Mouse (Mus musculus): Measurements from ENCODE around the gene Gm20388. TPM values are rescaled to one million over a fixed set of nuclear protein-coding genes. Genes with fewer than 3 reads are reported as not detected.
"Not testable (repeated sequence)": the region's sequence is repeated elsewhere in the genome, so short reads cannot be mapped to it uniquely, and the experiment has no call there.

Gm20388 gene
- polyA plus RNA-seq, 1 experiment from 2014 or later: 3.6 TPM

DNA sequence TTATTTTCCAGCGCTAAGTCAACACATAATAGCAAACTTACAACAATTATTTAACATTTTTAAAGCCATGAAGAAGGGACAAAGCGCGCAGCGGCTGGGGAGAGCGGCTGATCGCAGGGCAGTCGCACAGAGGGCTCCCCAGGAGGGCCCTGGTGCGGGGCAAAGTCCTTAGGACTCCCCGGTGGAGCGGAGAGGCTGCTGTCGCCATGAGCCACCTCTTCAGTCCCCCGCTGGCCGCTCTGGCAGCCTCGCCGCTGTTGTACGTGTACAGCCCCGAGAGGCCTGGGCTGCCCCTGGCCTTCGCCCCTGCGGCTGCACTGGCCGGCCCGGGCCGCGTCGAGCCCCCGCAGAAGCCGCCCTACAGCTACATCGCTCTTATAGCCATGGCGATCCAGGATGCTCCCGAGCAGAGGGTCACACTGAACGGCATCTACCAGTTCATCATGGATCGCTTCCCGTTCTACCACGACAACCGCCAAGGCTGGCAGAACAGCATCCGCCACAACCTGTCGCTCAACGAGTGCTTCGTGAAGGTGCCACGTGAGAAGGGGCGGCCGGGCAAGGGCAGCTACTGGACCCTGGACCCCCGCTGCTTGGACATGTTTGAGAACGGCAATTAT lies 1217.2 kb downstream of the Gm20388 start, which contains the start of gene Foxl1:
Gene Foxl1, plus strand, starts transcription at position 185 of the 620 bp plus-strand sequence.
- H3K9me3 ChIP-seq: peaks cover 4% of the 10 kb centered on the region; the same call in 1 of the 2 replicates
- no peak for DNase-seq (ENCODE audit: low spot score)
- peak within 1 kb of the TSS; percentile 71 for H3K27ac ChIP-seq (replicated peaks)
- under 1% methylated on average over 43 of the region's 43 CpGs for WGBS
- H3K4me1 ChIP-seq: peaks cover 59% of the 10 kb centered on the region
- H3K36me3 ChIP-seq (replicated peaks): peaks cover 4% of the 10 kb centered on the region; the same call in 1 of the 2 replicates
- peaks cover 99% of the 10 kb centered on the region for H3K27me3 ChIP-seq (replicated peaks; ENCODE audit: low read depth, poor library complexity, severe bottlenecking)
- H3K4me3 ChIP-seq: peak within 1 kb of the TSS; percentile 52

DNA sequence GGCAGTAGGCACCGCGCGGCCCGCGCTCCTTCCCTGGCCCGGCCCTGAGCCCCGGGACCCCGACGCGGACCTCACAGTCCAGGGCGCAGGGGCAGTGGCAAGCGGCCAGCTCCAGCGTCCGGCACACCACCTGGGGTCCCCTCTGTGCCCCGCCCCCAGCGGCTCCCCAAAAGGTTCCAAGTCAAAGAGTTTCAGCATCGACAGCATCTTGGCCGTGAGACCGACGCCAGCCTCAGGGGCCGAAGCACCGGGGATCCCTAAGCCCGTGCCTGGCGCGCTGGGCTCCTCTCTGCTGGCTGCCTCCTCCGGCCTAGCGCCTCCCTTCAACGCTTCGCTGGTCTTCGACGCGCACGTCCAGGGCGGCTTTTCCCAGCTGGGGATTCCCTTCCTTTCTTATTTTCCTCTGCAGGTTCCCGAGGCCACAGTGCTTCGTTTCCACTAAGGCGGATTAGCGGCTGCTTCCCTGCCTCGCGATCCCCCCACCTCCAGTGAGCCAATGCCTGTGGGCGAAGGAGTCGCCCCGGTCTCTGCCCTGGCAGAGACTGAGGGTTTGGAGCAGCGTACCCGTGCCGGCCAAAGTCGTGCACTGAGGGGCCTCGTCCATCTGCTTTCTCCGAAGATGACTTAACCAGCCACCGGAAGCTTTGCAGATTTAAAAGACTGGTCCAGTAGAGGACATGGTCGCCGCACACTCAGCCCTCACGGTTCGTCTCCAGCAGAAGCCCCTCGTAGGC lies 1218.1 kb downstream of the Gm20388 start:
- no peaks in the 10 kb centered on the region for H3K36me3 ChIP-seq (replicated peaks)
- peaks cover 98% of the 10 kb centered on the region for H3K27me3 ChIP-seq (replicated peaks; ENCODE audit: low read depth, poor library complexity, severe bottlenecking)
- H3K27ac ChIP-seq (replicated peaks): peak overlapping the region; percentile 71
- DNase-seq (ENCODE audit: low spot score): peak; percentile 65
- peak overlapping the region; percentile 51 for H3K4me3 ChIP-seq
- H3K4me1 ChIP-seq: peaks cover 64% of the 10 kb centered on the region
- 2% methylated on average over 55 of the region's 55 CpGs for WGBS
- H3K9me3 ChIP-seq: peaks cover 4% of the 10 kb centered on the region; the same call in 1 of the 2 replicates

DNA sequence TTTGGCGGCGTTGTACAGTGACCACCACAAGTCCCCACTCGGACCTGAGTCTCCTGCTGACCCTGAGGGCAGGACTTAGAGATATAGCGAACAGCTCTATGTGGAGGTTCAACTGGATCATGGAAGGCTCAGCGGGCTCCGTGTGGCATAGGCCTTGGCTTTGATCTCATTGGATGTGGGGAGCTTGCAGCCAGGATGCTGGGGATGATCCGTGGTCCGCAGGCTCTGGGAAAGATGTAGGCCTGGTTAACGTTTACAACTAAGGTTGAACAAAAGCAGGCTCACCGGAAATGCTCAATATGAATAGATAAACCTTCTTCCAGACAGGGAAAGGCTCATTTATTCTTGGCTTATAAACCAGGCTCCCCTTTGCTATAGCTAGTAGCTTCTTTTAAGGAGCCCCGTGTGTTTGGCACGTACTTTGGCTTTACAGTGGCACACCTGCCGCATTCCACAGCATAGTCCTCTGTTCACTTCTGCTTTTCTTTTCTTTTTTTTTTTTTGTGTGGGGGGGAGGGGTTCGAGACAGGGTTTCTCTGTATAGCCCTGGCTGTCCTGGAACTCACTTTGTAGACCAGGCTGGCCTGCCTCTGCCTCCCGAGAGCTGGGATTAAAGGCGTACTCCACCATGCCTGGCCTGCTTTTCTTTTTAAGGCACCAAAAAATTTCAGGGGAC lies 1218.8 kb downstream of the Gm20388 start:
- Histone ChIP-seq H3K27me3 (replicated peaks; ENCODE audit: low read depth, poor library complexity, severe bottlenecking) (peaks cover 98% of the 10 kb centered on the region), H3K4me1 (peaks cover 61% of the 10 kb centered on the region), H3K27ac (replicated peaks) (peak overlapping the region; percentile 71), H3K9me3 (no peaks in the 10 kb centered on the region), H3K4me3 (peak overlapping the region; percentile 51), H3K36me3 (replicated peaks) (no peaks in the 10 kb centered on the region)
- 15% methylated on average over 16 of the region's 16 CpGs for WGBS
- no peak for DNase-seq (ENCODE audit: low spot score)

DNA sequence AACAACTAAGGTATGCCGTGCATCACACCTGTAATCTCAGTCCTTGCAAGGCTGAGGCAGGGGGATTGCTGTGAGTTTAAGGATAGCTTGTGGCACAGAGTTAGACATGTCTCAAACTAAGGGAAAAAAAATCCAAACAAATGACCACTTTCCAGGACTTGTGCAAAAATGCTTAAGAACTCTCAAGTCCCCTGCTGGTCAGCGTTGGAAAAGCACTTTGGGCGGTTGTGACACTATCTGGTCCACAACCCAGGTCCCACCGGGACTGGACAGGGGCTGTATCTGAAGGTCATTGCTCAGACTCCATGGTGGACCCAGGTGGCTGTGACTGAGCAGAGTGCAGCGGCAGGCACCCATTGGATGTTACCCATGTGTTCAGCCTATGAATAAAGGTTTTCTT lies 1219.9 kb downstream of the Gm20388 start:
- DNase-seq (ENCODE audit: low spot score): peak; percentile 62
- Histone ChIP-seq H3K9me3 (no peaks in the 10 kb centered on the region), H3K27me3 (replicated peaks; ENCODE audit: low read depth, poor library complexity, severe bottlenecking) (peaks cover 95% of the 10 kb centered on the region), H3K4me1 (peaks cover 50% of the 10 kb centered on the region), H3K36me3 (replicated peaks) (no peaks in the 10 kb centered on the region), H3K4me3 (no peak overlapping the region), H3K27ac (replicated peaks) (no peak overlapping the region)
- 31% methylated on average over 5 of the region's 5 CpGs for WGBS

DNA sequence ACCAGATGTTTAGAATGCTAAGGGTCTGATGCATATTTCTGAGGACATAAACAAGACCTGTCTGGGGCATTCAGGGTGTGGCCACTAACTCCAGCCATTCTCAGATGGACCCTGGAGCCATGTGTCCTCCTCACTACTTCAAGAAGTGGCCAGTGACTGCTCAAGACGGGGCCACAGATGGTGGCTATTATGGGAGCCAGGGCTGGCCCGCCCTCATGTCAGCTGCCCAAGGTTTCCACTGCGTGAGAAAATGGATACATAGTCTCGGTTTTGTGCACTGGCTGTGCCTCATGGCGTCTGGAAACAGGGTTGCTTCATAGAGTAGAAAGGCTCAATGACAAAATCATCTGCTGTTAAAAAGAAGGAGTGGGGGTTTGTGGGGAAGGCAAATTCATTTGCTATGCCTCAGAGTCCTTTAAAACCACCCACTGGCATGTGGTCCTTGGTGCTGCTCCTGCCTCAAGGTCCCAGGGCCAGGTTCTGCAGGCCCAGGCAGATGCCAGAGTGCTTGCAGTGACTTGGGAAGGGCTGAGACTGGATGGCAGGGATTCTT lies 1222.4 kb downstream of the Gm20388 start:
- no peak for DNase-seq (ENCODE audit: low spot score)
- Histone ChIP-seq H3K36me3 (replicated peaks) (peaks cover 7% of the 10 kb centered on the region; the same call in 1 of the 2 replicates), H3K4me3 (no peak overlapping the region), H3K27me3 (replicated peaks; ENCODE audit: low read depth, poor library complexity, severe bottlenecking) (peaks cover 70% of the 10 kb centered on the region), H3K4me1 (peaks cover 26% of the 10 kb centered on the region), H3K27ac (replicated peaks) (no peak overlapping the region), H3K9me3 (peaks cover 10% of the 10 kb centered on the region)
- 56% methylated on average over 5 of the region's 5 CpGs for WGBS

DNA sequence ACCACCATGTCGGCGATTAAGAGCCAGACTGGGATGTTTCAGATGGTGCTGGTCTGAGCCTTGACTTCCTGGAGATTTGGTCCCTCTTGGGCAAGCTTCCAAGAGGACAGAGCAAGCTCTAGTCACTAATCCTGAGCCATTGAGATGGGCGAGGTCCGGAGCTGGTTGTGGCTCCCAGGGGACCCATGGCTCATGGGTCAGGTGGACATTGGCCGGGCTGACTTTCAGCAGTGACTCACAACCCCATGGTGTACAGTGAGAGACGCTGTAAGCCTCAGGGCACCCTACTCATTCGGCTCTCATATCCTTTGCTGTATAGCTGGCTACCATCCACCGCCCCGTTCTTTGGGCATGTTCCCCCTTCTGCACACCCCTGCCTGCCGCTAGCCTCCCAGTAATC lies 1223.5 kb downstream of the Gm20388 start:
- Histone ChIP-seq H3K4me1 (peaks cover 16% of the 10 kb centered on the region), H3K9me3 (peaks cover 16% of the 10 kb centered on the region), H3K27ac (replicated peaks) (no peak overlapping the region), H3K36me3 (replicated peaks) (peaks cover 7% of the 10 kb centered on the region; the same call in 1 of the 2 replicates), H3K27me3 (replicated peaks; ENCODE audit: low read depth, poor library complexity, severe bottlenecking) (peaks cover 60% of the 10 kb centered on the region), H3K4me3 (no peak overlapping the region)
- DNase-seq (ENCODE audit: low spot score): no peak
- 90% methylated on average over 10 of the region's 10 CpGs for WGBS

DNA sequence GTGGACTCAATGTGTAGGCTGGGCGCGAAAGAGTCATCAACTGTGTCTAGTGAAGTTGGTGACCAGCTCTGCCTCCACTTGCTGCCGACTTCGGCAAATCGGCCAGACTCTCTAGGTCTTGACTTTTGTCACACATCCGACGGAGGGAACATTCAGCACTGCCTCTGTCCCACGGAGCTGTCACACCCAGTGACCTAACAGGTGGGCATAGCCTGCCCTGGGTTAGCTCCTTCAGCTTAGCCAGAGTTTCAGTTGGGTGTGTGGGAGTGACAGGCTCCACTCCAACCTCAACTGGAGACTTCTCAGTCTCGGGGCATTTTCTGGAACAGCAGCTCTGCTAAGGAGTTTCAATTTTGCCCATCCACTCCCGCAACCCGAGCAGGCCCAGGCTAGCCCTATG lies 1223.9 kb downstream of the Gm20388 start:
- DNase-seq (ENCODE audit: low spot score): no peak

DNA sequence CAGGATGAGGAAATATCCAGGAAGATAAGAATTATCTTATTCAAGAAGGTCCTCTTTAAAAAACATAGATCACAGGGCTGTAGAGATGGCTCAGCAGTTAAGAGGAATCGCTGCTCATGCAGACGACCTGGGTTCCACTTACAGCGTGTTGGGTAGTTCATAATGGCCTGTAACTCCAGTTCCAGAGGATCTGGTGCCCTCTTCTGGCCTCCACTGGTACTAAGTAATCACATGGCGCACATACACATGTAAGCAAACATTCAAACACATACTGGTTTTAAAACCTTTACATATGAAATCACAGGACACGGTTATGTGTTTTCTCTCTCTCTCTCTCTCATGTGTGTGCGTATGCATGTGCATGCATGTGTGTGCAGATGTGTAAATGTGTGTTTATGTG lies 1226.2 kb downstream of the Gm20388 start:
- peaks cover 16% of the 10 kb centered on the region for H3K9me3 ChIP-seq
- H3K4me1 ChIP-seq: peaks cover 7% of the 10 kb centered on the region; the same call in 1 of the 2 replicates
- H3K36me3 ChIP-seq (replicated peaks): peaks cover 7% of the 10 kb centered on the region; the same call in 1 of the 2 replicates
- H3K4me3 ChIP-seq: no peak overlapping the region
- DNase-seq (ENCODE audit: low spot score): no peak
- H3K27me3 ChIP-seq (replicated peaks; ENCODE audit: low read depth, poor library complexity, severe bottlenecking): peaks cover 41% of the 10 kb centered on the region
- whole genome bisulfite sequencing: 92% methylated on average over 6 of the region's 6 CpGs
- H3K27ac ChIP-seq (replicated peaks): no peak overlapping the region

More for the DNA sequence above, 1223.9 kb downstream of the Gm20388 start:
- WGBS: 90% methylated on average over 11 of the region's 11 CpGs
- H3K27ac ChIP-seq (replicated peaks): no peak overlapping the region
- H3K36me3 ChIP-seq (replicated peaks): peaks cover 7% of the 10 kb centered on the region; the same call in 1 of the 2 replicates
- peaks cover 16% of the 10 kb centered on the region for H3K9me3 ChIP-seq
- H3K27me3 ChIP-seq (replicated peaks; ENCODE audit: low read depth, poor library complexity, severe bottlenecking): peaks cover 57% of the 10 kb centered on the region
- H3K4me1 ChIP-seq: peaks cover 12% of the 10 kb centered on the region
- no peak overlapping the region for H3K4me3 ChIP-seq

DNA sequence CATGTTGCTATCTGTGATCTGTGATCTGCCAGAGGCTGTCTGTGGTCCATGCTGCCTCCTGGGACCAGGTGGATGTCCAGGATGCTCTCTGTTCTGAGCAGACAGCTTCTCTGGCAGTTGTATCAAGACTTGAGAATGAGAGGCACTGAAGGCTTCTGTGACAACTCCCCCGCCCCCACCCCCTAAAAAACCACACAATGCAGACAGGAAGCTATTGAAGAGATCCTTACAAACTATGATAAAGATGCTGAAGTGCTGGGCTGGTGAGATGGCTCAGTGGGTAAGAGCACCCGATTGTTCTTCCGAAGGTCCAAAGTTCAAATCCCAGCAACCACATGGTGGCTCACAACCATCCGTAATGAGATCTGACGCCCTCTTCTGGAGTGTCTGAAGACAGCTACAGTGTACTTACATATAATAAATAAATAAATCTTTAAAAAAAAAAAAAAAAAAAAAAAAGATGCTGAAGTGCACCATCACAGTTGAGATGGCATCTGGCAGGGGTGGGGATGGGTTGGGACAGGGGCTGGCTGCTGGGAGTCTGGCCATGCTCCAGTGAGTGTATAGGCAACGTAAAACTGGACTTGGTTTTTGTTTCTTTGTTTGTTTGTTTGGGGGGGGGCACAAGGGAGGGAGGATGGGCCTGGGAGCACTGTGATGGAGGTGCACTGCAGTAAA lies 1235.0 kb downstream of the Gm20388 start:
- 77% methylated on average over 6 of the region's 6 CpGs for WGBS
- Histone ChIP-seq H3K27me3 (replicated peaks; ENCODE audit: low read depth, poor library complexity, severe bottlenecking) (peaks cover 55% of the 10 kb centered on the region), H3K4me1 (peaks cover 30% of the 10 kb centered on the region)
- H3K9me3 ChIP-seq; H3K36me3 ChIP-seq (replicated peaks); H3K27ac ChIP-seq (replicated peaks); DNase-seq (ENCODE audit: low spot score); H3K4me3 ChIP-seq: not testable (repeated sequence)

DNA sequence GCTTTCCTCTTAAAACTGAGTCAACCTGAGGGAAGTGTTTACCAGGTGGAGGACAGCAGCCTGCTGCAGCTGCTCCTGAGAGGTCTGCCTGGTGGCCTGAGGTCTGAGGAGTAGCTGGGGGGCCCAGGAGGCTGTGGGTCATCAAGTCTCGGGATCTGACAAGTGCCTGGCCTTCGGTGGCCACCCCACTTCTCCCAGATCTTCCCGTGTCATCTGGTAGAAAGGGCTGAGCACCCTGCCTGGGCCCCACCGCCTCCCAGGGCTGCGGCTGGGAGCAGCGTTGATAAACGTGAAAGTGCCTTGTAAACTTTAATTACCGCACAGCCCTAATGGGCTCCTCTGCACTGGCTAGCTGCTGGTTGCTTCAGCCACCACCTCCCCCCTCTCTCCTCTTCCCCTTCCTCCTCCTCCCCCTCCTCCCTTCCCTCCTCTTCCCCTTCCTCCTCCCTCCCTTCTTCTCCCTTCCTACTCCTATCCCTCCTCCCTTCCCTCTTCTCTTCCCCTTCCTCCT lies 1238.0 kb downstream of the Gm20388 start:
- Histone ChIP-seq H3K4me3 (no peak overlapping the region), H3K27ac (replicated peaks) (no peak overlapping the region), H3K36me3 (replicated peaks) (no peaks in the 10 kb centered on the region), H3K4me1 (peaks cover 22% of the 10 kb centered on the region), H3K27me3 (replicated peaks; ENCODE audit: low read depth, poor library complexity, severe bottlenecking) (peaks cover 38% of the 10 kb centered on the region), H3K9me3 (no peaks in the 10 kb centered on the region)
- WGBS: 42% methylated on average over 8 of the region's 8 CpGs
- DNase-seq (ENCODE audit: low spot score): no peak

DNA sequence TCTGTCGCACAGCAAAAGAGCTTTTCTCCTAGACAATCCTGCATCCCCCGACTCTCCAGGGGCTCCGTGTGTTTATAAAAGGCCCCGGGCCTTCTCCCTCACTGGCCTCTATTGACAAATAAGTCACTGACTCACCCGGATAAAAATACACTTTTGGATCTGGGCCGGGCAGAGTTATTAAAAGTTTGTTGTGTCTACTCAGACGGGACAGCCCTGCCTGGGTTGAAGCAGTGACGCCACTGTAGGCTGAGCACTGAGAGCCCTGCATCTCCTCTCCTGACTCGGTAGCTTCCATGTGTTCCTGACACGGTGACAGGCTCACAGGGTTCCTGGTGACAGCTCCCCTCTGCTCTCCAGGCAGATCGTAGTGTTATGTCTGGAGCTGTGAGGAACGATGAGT lies 1241.8 kb downstream of the Gm20388 start:
- 64% methylated on average over 12 of the region's 12 CpGs for whole genome bisulfite sequencing
- H3K4me1 ChIP-seq: peaks cover 20% of the 10 kb centered on the region
- H3K9me3 ChIP-seq: no peaks in the 10 kb centered on the region
- no peak overlapping the region for H3K27ac ChIP-seq (replicated peaks)
- no peak overlapping the region for H3K4me3 ChIP-seq
- H3K36me3 ChIP-seq (replicated peaks): no peaks in the 10 kb centered on the region
- DNase-seq (ENCODE audit: low spot score): no peak
- peaks cover 56% of the 10 kb centered on the region for H3K27me3 ChIP-seq (replicated peaks; ENCODE audit: low read depth, poor library complexity, severe bottlenecking)

All from embryonic facial prominence, embryonic 10.5 days (tissue).